Mouse (Mus musculus): ENCODE results near the gene Srxn1.

GRCm38 (mm10) chr2:152144158-152144450 lies 38.8 kb downstream of the Srxn1 start:
- TF ChIP-seq CTCF (IDR thresholded peaks at IDR 0.05; ENCODE audit: extremely low read depth, insufficient read depth, insufficient read length, insufficient replicate concordance) (no peak), POLR2A (IDR thresholded peaks at IDR 0.05; ENCODE audit: low read depth, low read length) (no peak)

Data from spleen, adult 2 months (tissue).